Mouse (Mus musculus) brain, adult 2 months (tissue): Measurements from ENCODE around the gene Fam222b.
"Not testable (repeated sequence)": the region's sequence is repeated elsewhere in the genome, so short reads cannot be mapped to it uniquely, and the experiment has no call there.

Source experiments
- DNase-seq: peaks from one replicate; pipeline ENCODE4 v3.0.0; 2011; ENCODE audit warnings: low read depth, low spot score

Gene Fam222b

GRCm38 (mm10) chr11:78178859-78179437 lies 84.5 kb downstream of the Fam222b start:
- DNase-seq: peak; percentile 77

GRCm38 (mm10) chr11:78179438-78179999 lies 85.1 kb downstream of the Fam222b start:
- DNase-seq: no peak

DNA sequence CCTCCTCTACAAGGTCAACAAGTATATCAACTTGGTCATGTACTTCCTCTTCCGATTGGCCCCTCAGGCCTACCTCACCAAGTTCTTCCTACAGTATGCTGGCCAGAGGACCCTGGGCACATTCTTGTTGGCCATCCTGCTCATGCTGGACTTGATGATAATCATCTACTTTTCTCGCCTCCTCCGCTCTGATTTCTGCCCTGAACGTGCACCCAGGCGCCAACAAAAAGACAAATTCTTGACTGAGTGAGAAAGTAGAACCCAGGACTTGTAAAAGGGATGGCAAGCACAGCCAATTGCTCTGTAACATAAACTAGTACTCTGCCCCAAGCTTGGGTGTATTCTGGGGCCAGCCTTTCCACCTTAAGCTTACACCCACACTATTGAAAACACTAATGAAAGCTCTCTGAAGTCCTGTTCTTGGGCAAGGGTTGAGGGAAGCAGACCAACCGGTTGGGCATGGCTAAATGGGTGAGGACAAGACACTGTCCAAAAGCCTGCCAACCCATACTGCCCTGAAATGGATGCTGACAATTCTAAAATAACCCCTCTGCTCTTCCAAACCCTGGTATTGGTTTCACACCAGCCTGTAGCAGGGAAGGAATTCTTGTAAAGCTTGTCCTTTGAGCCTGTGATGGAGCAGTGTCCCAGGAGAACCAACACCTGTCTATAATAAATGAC lies 85.8 kb downstream of the Fam222b start:
- no peak for DNase-seq

DNA sequence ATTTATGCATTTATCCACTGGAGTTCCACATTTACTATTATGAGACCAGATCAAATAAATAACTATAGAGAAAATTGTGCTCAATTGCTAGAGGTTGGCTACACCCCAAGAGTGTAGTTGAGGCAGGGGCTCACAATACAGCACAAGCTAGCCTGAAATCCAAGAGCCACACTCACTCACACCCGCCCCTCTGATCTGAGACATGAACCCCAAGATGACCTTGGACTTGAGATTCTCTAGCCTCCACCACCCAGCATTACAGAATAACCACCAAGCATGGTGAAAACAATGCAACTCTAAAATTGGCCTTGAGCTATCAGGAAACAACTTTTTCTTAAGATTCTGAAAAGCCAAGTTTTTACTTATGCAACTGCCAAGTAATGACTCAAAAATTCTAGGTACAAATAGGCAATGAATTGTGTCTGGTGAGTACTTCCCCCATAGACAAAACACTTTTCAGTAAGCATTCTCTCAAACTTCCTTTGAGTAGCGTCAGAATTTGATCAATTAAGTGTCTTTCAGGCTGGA lies 87.4 kb downstream of the Fam222b start:
- no peak for DNase-seq

- DNase-seq: no peak
These were observed 88.0 kb downstream of the Fam222b start for GRCm38 (mm10) chr11:78182450-78182849.

GRCm38 (mm10) chr11:78182961-78183844 lies 88.7 kb downstream of the Fam222b start, which contains the start of gene Rpl23a:
Rpl23a (minus strand) TSS chr11:78183584.
- peak; percentile 97 for DNase-seq

DNA sequence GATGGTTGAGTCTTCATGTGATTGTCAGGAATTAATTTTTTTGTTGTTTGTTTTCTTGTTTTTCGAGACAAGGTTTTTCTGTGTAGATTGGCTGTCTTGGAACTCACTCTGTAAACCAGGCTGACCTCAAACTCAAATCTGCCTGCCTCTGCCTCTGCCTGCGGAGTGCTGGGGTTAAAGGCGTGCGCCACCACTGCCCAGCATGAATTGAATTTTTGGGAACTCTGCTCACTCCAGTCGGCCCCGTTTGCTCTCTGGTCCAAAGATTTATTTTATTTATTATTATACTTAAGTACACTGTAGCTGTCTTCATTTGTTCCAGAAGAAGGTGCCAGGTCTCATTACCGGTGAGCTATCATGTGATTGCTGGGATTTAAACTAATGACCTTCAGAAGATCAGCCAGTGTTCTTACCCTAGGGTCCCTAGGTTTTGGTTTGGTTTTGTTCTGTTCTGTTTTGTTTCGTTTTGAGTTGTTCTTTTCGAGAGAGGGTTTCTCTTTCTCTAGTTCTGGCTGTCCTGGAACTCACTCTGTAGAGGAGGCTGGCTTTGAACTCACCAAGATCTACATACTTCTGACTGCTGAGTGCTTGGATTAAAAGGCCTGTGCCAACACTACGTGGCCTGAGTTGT lies 89.5 kb downstream of the Fam222b start:
- DNase-seq: no peak

DNA sequence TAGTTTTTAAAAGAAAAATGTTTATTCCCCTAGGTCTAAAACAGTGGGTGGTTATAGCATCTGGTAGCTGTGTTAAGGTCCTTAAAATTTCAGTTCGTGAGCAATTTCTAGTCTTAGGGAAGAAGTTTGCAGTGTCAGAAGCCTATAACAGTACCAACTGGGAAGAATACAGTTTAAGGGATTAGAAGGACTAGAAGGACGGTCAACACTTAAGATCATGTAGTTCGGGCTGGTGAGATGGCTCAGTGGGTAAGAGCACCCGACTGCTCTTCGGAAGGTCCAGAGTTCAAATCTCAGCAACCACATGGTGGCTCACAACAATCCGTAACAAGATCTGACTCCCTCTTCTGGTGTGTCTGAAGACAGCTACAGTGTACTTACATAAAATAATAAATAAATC lies 90.2 kb downstream of the Fam222b start:
- DNase-seq: not testable (repeated sequence)

DNA sequence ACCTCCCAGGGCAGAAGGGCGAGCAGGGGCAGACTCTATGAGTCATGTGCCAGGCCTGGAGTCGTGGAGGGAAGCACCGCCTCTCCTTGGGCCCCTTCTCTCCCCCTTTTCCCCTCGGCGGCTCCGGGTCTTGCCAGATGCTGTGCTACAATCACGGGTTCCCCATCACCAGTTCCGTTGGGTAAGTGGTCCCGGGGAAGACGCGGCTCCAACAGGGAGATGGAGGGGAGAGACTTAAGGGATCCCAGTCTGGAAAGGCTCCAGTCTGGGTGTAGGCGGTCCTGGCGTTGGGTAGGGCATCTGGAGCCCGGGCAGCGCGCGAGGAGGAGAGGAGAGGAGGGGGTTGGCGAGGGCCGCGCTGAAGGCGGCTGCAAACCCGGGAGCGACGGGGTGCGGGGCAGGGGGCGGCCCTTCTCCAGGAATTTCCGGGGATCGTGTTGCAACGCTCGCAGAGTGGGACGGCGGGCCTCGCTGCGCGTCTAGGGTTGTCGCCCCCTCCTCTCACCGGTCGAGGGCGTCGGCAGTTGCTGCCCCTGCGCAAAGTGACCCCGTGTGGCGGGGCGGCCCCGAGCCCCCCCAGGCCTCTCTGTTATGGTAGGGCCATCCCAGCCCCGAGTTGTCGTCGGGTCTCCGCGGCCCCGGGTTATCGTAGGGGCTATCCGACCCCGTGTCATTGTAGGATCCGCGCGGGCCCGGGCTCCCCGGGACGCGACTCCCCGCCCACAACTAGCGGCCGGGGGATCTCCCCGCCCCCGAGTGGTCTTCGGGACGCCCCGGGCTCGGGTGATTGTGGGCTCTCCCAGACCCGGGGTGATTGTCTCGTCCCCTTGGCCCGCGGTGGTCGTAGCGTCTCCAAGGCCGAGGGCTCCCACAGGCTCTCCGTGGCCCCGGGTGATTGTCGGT lies 94.1 kb downstream of the Fam222b start, which contains the start of gene Rab34:
Gene Rab34 (plus strand): TSS at position 100 of the 903 bp plus-strand sequence.
- DNase-seq: peak; percentile 67

DNA sequence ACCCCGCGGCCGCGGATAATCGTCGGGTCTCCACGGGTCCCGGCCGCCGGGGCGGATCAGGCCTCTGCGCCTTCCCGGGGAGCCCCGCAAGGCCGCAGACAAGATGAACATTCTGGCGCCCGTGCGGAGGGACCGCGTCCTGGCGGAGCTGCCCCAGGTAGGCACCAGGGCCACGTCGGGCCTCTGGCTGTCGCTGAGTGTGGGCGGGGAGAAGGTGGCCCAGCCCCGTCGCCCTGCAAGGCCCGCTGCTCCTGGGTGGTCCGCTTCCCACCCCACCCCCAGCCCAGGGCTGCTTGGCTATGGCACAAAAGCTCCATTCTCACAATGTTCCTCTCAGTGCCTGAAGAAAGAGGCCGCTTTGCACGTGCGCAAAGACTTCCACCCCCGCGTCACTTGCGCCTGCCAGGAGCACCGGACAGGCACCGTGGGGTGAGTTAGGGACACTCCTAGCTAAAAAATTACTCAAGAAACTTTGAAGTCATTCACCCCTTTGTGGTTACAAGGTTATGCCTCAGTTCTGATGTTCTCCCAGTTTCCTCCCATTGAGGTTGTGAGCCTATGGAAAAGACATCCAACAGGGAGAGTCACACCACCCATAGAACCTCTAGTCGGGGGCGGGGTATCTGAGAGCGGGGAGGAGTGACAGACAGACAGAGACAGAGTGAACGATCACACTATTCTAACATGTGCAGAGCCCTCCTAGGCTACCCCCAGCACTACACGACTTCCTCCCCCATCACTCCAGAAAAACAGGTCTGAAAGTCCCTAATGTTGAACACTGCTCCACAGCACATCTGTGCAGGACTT lies 95.0 kb downstream of the Fam222b start:
- DNase-seq: peak; percentile 73

- DNase-seq: no peak
These were observed 95.6 kb downstream of the Fam222b start for GRCm38 (mm10) chr11:78190041-78190440.

- DNase-seq: no peak
These were observed 98.7 kb downstream of the Fam222b start, which contains the start of gene Proca1 for GRCm38 (mm10) chr11:78193113-78193512. Proca1 (plus strand) TSS chr11:78193392.

- DNase-seq: no peak
These were observed 100.1 kb downstream of the Fam222b start for GRCm38 (mm10) chr11:78194411-78195100.

DNA sequence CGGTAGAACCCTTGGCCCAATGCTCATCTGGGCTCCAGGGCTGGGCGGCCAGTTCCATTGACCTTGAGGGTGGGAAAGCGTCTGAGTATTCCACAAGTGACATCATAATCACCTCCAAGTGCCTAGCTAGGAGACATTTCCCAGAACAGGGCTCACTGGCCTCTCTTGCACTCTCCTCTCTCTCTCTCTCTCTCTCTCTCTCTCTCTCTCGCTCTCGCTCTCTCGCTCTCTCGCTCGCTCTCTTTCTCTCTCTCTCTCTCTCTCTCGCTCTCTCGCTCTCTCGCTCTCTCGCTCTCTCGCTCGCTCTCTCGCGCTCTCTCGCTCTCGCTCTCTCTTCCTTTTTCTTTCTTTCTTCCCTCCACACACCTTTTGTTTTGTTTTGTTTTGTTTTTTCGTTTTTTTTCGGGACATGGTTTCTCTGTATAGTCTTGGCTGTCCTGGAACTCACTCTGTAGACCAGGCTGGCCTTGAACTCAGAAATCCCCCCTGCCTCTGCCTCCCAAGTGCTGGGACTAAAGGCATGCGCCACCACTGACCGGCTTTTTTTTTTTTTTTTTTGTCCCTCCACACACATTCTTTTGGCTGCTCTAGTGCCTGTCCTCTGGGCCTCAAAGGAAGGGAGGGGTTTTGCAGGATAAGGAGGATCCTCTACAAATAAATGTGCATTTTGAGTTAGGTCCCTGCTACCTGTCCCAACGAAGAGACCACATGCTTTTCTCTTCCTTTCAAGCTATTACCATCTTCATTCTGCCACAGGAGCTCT lies 100.8 kb downstream of the Fam222b start:
- DNase-seq: no peak

- no peak for DNase-seq
These were observed 107.9 kb downstream of the Fam222b start for GRCm38 (mm10) chr11:78202372-78202771.

DNA sequence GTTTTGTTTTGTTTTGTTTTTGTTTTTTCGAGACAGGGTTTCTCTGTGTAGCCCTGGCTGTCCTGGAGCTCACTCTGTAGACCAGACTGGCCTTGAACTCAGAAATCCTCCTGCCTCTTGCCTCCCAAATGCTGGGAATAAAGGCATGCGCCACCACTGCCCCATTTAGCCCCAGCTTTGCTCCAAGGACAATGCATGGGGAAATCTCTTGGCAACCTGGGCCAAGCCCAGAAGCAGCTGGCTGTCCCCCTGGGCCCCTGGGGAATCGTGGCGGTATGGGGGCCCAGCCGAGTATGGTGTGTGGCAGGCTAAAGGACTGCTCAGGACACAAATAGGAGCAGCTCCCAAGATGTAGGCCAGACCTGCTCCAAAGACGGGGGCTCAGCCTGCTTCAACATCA lies 109.8 kb downstream of the Fam222b start:
- no peak for DNase-seq

- DNase-seq: no peak
These were observed 111.1 kb downstream of the Fam222b start for GRCm38 (mm10) chr11:78205361-78206206.
